Mouse (Mus musculus): Measurements from ENCODE around the gene Golga2. TPM values are rescaled to one million over a fixed set of nuclear protein-coding genes. Genes with fewer than 3 reads are reported as not detected.

Gene Golga2
- polyA plus RNA-seq, 1 experiment: 50.8 TPM

DNA sequence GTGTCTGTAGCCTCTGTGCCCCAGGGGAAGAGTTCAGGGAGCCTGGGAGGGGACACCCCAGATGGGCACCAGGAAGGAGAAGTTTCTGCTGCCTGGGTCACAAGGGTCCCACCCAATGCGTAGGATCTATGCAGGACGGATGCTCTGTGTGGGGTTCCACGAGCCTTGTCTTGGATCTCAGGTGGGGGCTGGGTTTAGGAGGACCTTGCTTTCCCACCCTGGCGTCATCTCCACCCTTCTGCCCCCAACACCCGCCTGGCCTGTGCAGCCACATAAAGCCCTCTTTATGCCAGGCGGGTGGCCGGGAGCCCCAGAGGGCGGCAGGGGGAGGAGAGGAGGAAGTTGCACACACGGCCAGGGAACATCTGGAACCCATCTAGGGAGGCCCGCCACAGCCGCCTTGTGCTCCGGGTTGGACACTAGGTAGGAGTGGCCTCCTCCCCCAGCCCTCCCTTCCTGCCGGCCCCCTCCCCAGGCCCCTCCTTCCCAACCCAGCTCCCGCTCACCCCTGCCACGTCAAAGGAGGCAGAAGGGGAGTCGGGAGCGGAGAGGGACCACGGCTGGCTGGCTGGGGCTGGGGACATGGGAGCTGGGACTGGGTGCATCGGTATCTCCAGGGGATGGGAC, 30.7 kb downstream of the Golga2 start:
- no peak for DNase-seq (ENCODE audit: low spot score)

DNA sequence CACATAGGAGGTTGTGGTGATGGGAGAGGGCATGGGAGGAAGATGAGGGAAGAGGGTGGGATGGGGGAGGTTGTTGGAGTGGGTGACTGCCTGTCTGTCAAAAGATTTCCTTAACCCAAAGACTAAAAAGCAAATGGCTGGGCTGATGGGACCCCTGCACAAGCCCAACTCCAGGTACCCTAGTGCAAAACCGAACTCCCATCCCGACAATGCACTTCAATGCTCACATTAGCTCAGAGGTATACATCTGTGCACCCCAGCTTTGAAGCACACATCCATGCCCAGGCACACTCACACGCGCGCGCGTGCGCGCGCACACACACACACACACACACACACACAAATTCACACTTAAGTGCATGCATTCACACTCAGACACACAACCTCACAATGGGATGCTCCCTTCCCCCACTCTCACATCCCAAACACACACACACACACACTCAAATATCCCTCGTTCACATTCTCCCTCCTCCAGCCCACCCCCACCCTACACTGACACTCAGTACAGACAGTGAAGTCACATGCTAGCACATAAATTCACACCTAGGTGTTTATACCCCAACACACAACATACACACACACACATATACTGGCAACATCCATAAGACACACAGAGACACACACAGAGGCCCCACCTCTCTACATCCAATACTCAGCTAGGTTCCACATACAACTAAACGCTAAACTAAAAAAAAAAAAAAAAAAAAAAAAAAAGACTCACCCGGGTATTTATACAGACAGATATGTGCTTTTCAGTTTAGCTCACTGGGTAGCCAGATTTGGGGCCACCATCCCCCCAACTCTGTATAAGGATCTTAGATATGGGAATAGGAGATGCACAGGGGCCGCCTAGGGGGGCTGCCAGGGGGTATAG, 31.8 kb downstream of the Golga2 start:
- DNase-seq (ENCODE audit: low spot score): no peak

DNA sequence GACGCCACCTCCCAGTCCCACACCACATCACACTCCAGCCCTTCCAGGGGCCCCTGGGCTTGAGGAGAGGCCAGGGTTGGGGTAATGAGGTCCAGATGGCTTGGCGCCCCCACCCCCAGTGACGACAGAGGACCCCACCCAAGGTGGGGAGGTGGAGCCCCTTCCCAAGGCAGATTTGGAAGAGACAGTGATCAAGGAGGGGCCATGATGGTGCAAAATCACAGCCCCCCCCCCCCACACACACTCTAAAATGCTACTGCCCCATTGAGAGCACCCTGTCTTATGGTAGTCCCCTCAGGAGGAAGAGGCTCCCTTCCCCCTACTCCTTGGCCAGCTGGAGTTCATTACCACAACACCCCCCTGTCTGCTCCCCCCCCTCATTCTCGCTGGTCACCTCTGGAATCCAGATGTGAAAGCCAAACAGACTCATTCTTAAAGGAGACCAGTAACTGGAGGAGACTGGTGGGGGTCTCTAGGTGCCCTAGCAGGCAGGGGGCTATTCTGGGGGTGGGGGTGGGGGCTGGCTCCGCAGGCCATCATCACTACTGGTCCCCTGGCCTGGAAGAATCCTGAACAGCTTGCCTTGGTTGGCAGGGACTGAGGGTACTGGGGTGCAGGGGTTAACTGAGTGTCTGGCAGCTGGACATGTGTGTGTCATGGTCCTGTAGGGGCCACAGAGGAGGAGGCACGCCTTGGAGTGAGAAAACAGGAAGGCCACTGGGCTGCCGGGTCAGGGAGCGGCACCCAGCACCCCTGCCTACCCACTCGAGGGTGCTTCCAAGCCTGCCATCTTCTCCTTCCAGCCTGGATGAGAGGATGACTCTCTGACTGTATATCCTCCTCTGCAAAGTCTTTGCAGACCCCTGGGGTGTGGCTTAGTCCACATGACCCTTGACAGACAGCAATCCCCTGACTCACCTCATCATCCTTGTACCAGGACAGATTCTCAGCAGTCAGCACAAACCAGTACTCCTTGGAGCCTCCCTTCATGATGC, 32.7 kb downstream of the Golga2 start:
- no peak for DNase-seq (ENCODE audit: low spot score)

DNA sequence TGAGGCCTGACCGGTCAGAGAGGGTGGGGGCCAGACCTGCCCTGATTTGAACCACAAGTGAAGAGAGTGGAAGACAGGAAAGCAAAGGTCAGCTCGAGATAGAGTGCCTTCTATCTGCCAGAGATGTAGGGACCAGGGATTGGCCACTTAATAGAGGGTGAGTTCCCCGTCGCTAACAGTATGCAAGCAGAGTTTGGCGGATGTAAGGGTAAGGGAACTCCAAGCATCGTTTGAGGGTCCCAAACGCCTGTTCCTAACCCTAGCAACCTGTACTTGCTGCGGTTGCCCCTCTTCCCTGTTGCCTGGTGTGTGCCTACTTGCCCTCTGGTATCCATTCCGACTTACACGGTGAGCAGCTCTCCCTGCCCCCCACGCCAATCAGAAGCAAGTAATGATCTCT, 33.5 kb downstream of the Golga2 start:
- DNase-seq (ENCODE audit: low spot score): no peak

DNA sequence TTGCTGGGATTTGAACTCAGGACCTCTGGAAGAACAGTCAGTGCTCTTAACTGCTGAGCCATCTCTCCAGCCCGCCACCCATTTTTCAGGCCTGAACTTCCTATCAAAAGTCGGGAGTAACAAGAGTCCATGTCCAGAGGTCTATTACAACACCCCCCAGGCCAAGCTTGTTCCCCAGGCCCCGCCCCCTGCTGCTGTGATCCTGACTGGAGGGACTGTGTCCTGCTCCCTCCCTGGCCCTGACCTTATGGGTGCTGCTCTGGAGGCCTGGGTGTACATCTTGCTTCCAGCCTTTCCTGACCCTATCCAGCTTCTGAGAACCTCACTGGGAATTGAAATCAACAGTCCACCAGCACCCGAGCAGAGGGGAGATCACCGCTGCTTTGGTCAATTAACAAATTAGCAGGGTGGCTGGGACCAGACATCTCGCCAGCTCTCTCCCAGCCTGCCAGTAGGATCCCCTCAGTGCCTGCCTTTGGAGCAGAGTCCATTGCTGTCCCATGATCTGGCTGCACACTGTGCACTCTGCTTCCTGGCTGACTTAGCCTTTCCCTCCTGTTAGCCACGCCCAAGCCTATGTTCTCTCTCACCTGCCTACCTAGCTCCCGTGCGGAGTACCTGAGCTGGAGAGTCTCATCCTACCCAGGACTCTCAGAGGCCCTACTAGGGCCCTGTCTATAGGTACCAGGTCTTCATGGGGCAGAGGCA, 34.6 kb downstream of the Golga2 start:
- DNase-seq (ENCODE audit: low spot score): no peak

DNA sequence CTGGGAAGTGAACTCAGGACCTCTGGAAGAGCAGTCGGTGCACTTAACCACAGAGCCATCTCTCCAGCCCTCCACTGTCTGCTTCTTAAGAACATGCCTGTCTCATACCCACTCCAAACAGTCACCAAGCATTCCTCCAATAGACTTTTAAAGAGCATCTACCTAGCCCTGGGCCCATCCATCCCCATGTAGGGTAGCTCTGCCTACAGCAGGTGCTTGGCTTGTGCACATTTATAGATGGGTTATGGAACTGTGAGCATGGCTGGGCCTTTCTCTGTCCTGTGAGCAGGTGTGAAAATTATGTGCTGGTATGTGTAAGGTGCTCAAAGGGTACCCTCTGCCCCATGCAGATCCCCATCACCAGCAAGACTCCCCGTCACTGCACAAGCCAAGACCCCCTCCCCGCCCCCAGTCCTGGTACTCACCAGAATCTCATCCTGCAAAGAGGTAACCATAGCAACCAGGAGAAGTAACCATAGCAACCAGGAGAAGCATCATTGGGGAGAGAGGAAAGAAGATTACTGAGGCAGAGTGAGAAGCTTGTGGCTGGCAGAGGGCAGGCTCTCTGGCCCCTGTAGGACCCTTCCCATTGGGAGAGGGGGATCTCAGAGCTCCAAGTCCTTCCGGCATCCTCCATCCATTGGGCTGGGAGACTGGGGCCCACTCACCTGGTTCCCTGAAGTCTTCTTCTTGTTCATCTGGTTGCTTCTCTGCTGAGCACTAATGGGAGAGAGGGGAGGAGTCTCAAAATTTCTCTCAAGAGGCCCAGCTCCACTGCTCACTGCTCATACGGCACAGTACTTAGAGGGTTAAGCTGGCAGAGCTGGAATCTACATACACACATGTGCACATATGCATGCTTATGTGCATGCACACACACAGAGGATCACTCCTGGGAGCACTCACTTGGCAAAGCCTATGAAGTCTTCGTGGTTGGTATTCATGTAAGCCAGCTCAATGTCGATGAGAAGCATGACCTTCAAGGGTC, 35.9 kb downstream of the Golga2 start:
- DNase-seq (ENCODE audit: low spot score): no peak

DNA sequence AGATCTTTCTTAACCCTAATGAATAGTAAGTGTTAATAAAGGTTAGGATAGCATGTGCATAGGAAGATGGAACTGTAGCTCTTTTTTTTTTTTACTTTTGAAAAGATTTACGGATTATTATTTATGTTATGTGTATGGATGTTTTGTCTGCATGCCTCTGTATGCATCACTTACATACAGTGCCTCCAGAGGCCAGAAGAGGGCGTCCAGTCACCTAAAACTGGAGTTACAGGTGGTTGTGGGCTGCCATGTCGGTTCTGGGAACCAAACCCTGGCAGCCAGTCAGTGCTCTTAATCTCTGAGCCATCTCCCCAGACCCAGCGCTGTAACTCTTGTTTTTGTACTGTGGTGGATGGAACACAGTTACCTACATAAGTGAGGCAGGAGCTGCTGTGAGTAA, 37.1 kb downstream of the Golga2 start:
- DNase-seq (ENCODE audit: low spot score): no peak

DNA sequence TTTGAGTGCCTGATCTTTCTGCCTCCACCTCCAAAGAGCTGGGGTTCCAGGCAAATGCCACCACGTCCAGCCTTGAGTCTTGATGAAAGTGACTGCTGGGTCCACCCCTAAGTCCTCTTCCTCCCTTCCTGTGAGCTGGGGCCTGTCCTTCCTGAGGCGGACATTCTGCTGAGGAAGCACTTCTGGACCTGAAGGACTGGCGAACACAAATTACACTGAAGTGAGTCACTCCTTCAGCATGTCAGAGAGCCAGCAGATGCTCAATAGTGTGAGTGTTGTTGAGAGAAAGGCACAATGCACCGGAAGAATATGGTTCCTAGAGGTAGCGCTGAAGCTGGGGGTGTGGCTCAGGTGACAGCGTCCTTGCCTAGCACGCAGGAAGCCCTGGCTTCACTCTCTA, 38.2 kb downstream of the Golga2 start:
- no peak for DNase-seq (ENCODE audit: low spot score)

DNA sequence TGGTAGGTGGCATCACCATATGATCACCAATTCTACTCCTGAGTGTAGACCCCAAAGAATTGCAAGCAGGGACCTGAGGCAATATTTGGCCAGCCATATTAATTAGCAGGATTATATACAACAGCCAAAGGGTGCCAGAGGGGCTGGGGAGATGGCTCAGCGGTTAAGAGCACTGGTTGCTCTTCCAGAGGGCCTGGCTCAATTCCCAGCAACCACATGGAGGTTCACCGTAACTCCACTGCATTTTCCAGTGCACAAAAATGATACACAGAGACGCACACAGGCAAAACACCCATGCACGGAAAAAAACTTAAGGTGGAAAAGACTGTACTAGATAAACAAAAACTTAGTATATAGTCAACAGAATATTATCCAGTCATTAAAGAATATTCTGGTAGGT, 40.0 kb downstream of the Golga2 start:
- no peak for DNase-seq (ENCODE audit: low spot score)

DNA sequence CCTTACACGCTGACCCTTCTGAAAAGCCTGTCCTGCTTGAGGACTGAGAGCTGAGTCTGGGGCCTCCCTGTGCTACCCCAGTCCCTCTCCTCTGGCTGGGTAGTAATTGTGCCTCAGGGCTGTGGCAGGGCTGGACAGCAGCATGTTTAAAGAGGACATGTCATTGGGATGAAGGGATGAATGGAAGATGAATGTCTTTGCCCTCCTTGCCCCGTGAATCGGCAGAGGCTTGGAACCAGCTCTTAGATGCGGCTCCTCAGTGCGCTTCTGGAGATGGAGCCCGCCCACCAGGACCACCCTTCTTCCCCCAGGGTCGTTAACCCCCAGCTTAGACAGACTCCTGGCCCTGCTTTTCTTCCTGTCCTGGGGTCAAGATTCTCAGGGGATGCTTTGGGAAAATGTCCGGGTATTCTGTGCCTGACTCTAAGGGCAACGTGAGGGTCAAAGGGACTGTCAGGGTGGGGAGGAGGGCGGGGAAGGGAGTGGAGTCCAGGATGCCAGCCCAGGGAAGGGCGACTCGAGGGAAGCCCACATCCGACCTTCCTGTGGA, 41.8 kb downstream of the Golga2 start:
- DNase-seq (ENCODE audit: low spot score): no peak

DNA sequence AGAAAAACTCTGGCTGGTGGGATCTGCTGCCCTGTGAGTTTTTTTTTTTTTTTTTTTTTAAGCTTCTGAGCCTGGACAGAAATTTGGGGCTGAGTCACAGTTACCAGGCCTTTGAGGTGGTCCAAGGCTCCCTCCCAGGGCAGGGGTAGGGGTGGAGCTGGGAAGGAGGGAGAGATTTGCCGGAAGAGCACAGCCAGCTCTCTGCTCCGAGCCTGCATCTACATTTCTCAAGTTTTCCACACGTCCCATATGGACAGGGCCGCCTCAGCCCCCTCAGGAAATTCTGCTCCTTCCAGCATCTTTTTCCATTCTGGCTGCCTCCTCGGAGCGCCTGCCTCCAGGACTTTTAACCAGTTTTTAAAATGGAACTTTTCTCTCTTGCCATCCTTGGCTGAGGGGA, 42.3 kb downstream of the Golga2 start:
- no peak for DNase-seq (ENCODE audit: low spot score)

DNA sequence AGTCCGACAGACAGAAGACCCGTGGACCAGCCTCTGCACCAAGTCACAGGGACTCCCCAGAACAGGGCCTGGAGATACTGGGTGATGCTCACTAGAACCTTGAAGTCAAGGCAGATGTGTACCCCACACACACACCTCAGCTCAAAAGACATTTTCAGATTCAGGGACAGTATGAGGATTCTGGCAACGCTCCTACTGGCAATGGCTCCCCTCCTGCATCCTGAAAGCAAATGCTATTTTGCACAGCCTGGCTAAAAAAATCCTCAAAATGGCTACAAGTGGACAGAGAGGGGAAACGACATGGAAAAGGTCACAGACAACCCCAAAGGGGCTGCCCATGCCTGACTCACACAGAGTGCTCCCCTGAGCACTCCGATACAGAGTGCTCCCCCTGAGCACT, 45.0 kb downstream of the Golga2 start:
- no peak for DNase-seq (ENCODE audit: low spot score)

DNA sequence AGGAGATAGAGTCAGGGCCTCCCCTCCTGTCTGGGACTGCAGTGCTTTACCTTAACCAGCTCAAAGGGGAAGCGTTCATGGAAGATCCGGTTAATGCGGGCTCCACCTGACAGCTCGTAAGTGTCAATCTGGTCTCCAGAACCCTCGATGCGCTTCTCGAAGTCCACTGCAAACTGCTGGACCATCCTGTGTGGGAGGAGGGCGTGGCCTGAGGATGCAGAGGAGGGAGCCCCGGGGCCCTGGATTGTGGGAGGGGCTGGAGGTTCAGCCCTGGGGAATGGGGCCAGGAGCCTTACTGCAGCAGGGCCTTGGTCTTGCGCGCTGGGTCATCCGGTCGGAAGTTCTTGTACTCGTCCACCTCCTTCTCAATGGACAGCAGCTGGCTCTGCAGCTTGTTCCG, 48.7 kb downstream of the Golga2 start:
- DNase-seq (ENCODE audit: low spot score): no peak

DNA sequence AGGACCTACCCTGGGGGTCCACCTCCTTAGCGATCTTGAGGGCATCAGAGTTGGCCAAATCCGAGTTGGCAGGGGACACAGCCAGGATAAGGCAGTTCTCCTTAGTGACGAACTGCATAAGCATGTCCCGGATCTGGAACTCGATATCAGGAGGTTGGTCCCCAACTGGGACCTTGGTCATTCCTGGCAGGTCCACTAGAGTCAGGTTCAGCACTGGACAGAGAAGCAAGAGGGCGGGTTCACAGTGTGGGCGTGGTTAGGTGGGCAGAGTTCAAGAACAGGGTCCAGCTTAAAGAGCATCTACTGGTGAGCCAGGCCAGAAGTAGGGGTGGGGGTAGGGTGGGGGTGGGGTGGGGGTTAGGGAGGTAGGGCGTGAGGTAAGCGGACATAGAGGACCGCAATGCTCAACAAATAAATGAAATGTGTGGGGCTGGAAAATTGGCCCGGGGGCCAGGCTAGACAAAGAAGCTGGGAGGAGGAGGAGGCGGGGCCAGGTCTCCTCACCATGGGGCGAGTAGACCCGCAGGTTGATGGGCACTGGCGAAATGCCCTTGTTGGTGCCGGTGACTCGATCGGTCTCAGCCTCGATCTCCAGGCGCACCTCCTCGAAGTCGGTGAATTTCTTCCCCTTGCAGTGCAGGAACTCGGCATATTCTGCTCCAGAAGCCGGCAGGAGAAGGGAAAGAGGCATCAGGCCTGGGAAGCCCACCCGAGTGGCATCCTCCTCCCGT, 52.9 kb downstream of the Golga2 start:
- DNase-seq (ENCODE audit: low spot score): no peak

DNA sequence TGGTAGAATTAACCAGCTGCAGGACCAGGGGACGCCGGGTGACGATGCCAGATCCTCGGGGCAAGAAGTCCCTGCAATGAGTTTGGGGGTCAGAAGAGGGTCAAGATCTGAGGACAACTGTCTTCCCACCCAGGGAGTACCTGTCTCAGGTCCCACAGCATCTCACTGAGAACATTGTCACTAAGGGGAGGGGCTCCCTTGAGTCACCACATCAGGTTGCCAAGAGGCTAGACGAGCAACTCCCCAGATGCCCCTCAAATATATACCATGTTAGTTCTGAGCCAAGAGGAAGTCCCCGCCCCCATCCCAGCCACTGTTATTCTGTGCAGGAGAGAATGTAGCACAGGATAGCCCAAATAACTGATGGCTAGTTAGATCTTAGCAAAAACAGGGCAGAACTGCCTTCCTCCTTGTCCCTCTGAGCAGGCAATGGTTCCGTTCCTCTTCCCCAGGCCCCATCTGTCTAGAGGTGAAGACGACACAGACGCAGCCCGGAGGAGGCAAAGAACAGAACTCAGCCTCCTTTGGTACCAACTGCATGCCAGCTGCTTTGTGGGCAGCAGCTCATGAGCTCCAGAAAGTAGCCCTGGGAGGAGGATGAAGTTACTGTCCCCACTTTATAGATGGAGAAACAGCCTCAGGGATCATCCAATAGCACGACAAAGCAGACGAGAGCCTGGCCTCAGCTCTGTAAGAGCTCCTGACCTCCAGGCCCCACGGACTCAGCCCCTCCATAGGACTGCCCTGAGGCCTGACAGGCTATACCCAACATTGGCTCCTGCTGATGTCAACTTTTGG, 53.9 kb downstream of the Golga2 start:
- DNase-seq (ENCODE audit: low spot score): no peak

DNA sequence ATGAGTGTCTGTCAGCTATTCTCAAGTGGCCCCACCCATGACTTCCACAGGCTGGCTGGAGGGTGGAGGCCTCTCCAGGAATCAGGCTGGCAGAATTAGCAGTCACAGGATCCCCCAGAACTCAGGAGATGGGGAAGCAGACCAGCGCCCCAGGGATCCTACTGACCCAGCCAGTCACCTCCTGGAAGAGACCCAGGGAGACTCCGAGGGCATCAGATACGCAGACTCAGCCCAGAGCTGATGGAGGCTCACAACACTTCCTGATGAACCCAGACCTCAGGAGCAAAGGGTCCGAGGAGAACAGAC, 54.4 kb downstream of the Golga2 start:
- no peak for DNase-seq (ENCODE audit: low spot score)

DNA sequence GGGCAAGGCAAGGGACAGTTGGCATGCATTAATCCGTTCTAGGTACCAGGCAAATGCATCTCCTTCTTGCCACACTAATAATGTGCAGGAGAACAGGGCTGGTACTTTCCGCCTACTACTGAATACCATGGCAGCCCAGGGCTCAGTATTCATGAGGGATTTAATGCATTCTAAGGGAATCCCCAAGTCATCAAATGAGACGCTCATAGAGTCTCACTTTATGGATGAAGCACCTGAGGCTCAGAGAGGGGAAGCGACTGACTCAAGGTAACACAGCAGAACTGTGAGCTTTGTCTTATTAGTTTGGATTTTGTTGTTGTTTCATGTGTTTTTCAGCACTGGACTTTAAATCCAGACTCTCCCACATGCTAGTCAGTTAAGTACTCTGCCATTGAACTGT, 54.9 kb downstream of the Golga2 start:
- no peak for DNase-seq (ENCODE audit: low spot score)

DNA sequence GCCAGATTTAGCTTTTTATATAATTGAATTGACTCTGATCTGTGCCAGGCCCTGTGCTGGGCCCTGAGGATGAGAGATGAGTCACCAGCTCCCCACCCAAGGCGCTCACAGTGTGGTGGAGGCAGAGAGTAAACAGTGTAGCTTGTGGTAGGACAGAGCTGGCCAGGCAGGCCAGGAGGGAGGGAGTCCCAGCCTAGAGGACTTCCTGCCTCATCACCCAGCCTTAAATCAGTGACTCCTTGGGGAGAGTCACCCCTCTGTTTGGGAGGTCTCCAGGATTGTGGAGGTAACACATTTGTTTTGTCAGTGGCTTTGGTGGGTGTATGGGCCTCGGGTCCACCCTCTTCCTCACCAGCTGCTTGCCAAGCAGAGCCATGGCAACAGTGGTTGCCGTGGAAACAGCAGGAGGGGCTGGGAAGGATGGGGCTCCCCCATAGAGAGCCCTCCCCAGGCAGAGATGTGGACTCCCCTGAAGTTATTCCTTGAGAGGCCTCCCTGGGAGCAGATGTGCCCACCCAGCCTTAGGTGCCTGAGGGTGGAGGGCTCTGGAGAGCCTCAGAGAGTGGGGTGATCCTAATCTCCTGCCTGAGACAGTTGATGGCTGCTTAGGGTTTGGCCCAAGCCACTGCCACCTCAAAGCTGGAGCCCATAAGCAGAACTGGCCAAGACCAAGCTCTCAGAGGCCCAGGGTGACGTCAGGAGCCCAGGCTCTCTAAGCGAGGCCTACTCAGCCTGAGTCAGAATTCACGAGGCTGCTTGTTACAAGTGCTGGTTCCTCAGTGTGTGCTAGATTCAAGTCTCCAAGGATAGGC, 55.6 kb downstream of the Golga2 start:
- DNase-seq (ENCODE audit: low spot score): no peak

Data from urinary bladder, adult 2 months (tissue).